Mouse (Mus musculus) cerebellum, adult 11-12 months (tissue): ENCODE data around the gene N4bp3.
"Not testable (repeated sequence)": the region's sequence is repeated elsewhere in the genome, so short reads cannot be mapped to it uniquely, and the experiment has no call there.

ENCODE experiments used
- DNase-seq: peaks from one replicate; pipeline ENCODE4 v3.0.0; 2022

N4bp3 gene

GRCm38 (mm10) chr11:51627425-51627824, 23.2 kb downstream of the N4bp3 start:
- DNase-seq: peak; percentile 63

GRCm38 (mm10) chr11:51625187-51625820, 25.3 kb downstream of the N4bp3 start:
- no peak for DNase-seq

- DNase-seq: no peak
Observed at GRCm38 (mm10) chr11:51622971-51623491, 27.6 kb downstream of the N4bp3 start.

- DNase-seq: no peak
Observed at GRCm38 (mm10) chr11:51621776-51622175, 28.9 kb downstream of the N4bp3 start.

GRCm38 (mm10) chr11:51620084-51620483, 30.6 kb downstream of the N4bp3 start:
- DNase-seq: no peak

GRCm38 (mm10) chr11:51619409-51620060, 31.1 kb downstream of the N4bp3 start, which contains the start of gene Nhp2:
Gene Nhp2, plus strand, starts transcription at chr11:51619735.
- peak; percentile 95 for DNase-seq

GRCm38 (mm10) chr11:51618894-51619408, 31.7 kb downstream of the N4bp3 start:
- no peak for DNase-seq

- peak; percentile 65 for DNase-seq
Observed at GRCm38 (mm10) chr11:51617693-51618092, 32.9 kb downstream of the N4bp3 start.

- not testable (repeated sequence) for DNase-seq
Observed at GRCm38 (mm10) chr11:51616113-51616512, 34.5 kb downstream of the N4bp3 start.

- DNase-seq: peak; percentile 31
Observed at GRCm38 (mm10) chr11:51615601-51616000, 35.0 kb downstream of the N4bp3 start.

GRCm38 (mm10) chr11:51615129-51615528, 35.5 kb downstream of the N4bp3 start:
- no peak for DNase-seq

- DNase-seq: no peak
Observed at GRCm38 (mm10) chr11:51614256-51614655, 36.4 kb downstream of the N4bp3 start.

- DNase-seq: not testable (repeated sequence)
Observed at GRCm38 (mm10) chr11:51609940-51610339, 40.7 kb downstream of the N4bp3 start.

GRCm38 (mm10) chr11:51609266-51609909, 41.3 kb downstream of the N4bp3 start:
- no peak for DNase-seq

GRCm38 (mm10) chr11:51607096-51607738, 43.4 kb downstream of the N4bp3 start:
- DNase-seq: no peak

GRCm38 (mm10) chr11:51606447-51607095, 44.1 kb downstream of the N4bp3 start, which contains the start of gene Hnrnpab:
Gene Hnrnpab, minus strand, starts transcription at chr11:51606847.
- peak; percentile 97 for DNase-seq

- DNase-seq: peak; percentile 81
Observed at GRCm38 (mm10) chr11:51605602-51606446, 44.8 kb downstream of the N4bp3 start.

GRCm38 (mm10) chr11:51602253-51602652, 48.4 kb downstream of the N4bp3 start:
- DNase-seq: no peak

GRCm38 (mm10) chr11:51597553-51597952, 53.1 kb downstream of the N4bp3 start:
- no peak for DNase-seq

- no peak for DNase-seq
Observed at GRCm38 (mm10) chr11:51595459-51596083, 55.1 kb downstream of the N4bp3 start.
